Mouse (Mus musculus) embryonic facial prominence, embryonic 13.5 days (tissue): Measurements from ENCODE around the gene Gtpbp4. TPM values are rescaled to one million over a fixed set of nuclear protein-coding genes. Genes with fewer than 3 reads are reported as not detected.
"Not testable (repeated sequence)": the region's sequence is repeated elsewhere in the genome, so short reads cannot be mapped to it uniquely, and the experiment has no call there.

Source experiments
- ATAC-seq: fragments of 200-750 bp; cut with Nextera tagmentation; 2 replicates; pipeline ENCODE4 v1.8.0; 2017; ENCODE audit warnings: low read depth; ENCODE audit not compliant: insufficient number of reproducible peaks, insufficient read depth, low FRiP score, low TSS enrichment
- H3K27ac ChIP-seq: fragments of 300-500 bp; sonication (generic); 2 replicates; pipeline ENCODE4 v1.5.1; 2015; ENCODE audit warnings: moderate library complexity, mild to moderate bottlenecking, inconsistent platforms
- H3K27me3 ChIP-seq: fragments of 300-500 bp; sonication (generic); 2 replicates; pipeline ENCODE4 v1.6.1; 2015; ENCODE audit warnings: mild to moderate bottlenecking, inconsistent platforms
- H3K36me3 ChIP-seq: fragments of 300-500 bp; sonication (generic); 2 replicates; pipeline ENCODE4 v1.6.1; 2015; ENCODE audit warnings: mild to moderate bottlenecking, inconsistent platforms
- H3K4me1 ChIP-seq: fragments of 300-500 bp; sonication (generic); 2 replicates; pipeline ENCODE4 v1.6.1; 2015; ENCODE audit warnings: inconsistent platforms
- H3K4me2 ChIP-seq: fragments of 300-500 bp; sonication (generic); 2 replicates; pipeline ENCODE4 v1.6.1; 2015; ENCODE audit warnings: moderate library complexity, mild to moderate bottlenecking, inconsistent platforms
- H3K4me3 ChIP-seq: fragments of 300-500 bp; sonication (generic); 2 replicates; pipeline ENCODE4 v1.5.1; 2015; ENCODE audit warnings: mild to moderate bottlenecking, inconsistent platforms
- H3K9ac ChIP-seq: fragments of 300-500 bp; sonication (generic); 2 replicates; pipeline ENCODE4 v1.6.1; 2015; ENCODE audit warnings: mild to moderate bottlenecking, inconsistent platforms
- H3K9me3 ChIP-seq: fragments of 300-500 bp; sonication (generic); 2 replicates; pipeline ENCODE4 v1.6.1; 2016; ENCODE audit warnings: inconsistent platforms
- WGBS: fragments of 180-500 bp; shearing (Covaris S2); methylation state at CpG from one replicate; pipeline ENCODE4 v1.1.7; 2015; ENCODE audit warnings: mixed read lengths; 5-methylcytosine and 5-hydroxymethylcytosine counted together
- polyA plus RNA-seq: library from polyadenylated mRNA; unstranded; fragments of >200 nt; fragmentation: Nextera tagmentation; extraction: Ambion mirVana; gene quantifications from 2 replicates; pipeline ENCODE4 v1.2.1, GENCODE M21; 2015

Gtpbp4 gene
- polyA plus RNA-seq, 1 experiment from 2014 or later, result 100 TPM

GRCm38 (mm10) chr13:9017190-9017589 is 21.3 kb upstream of the Gtpbp4 start:
- H3K36me3 ChIP-seq, result no peaks in the 10 kb centered on the region
- H3K4me3 ChIP-seq, result no peak overlapping the region
- H3K9me3 ChIP-seq, result no peaks in the 10 kb centered on the region
- 14% methylated on average over 8 of the region's 8 CpGs for WGBS
- H3K27me3 ChIP-seq, result no peaks in the 10 kb centered on the region
- no peak overlapping the region for H3K27ac ChIP-seq
- no peak for ATAC-seq
- H3K4me2 ChIP-seq, result no peak overlapping the region
- H3K9ac ChIP-seq, result no peak overlapping the region
- H3K4me1 ChIP-seq, result no peaks in the 10 kb centered on the region

GRCm38 (mm10) chr13:9014431-9014830 is 18.5 kb upstream of the Gtpbp4 start:
- no peak overlapping the region for H3K9ac ChIP-seq
- 36% methylated on average over 3 of the region's 3 CpGs for WGBS
- H3K36me3 ChIP-seq, result no peaks in the 10 kb centered on the region
- no peaks in the 10 kb centered on the region for H3K27me3 ChIP-seq
- no peaks in the 10 kb centered on the region for H3K4me1 ChIP-seq
- no peaks in the 10 kb centered on the region for H3K9me3 ChIP-seq
- H3K4me3 ChIP-seq, result no peak overlapping the region
- H3K27ac ChIP-seq, result no peak overlapping the region
- H3K4me2 ChIP-seq, result no peak overlapping the region
- no peak; the same call in 1 of the 2 replicates for ATAC-seq

GRCm38 (mm10) chr13:9013483-9013882 is 17.6 kb upstream of the Gtpbp4 start:
- Histone ChIP-seq H3K9me3 (no peaks in the 10 kb centered on the region), H3K4me1 (no peaks in the 10 kb centered on the region), H3K9ac (no peak overlapping the region), H3K4me2 (no peak overlapping the region), H3K4me3 (no peak overlapping the region), H3K36me3 (no peaks in the 10 kb centered on the region), H3K27ac (no peak overlapping the region), H3K27me3 (no peaks in the 10 kb centered on the region)
- ATAC-seq, result no peak
- 82% methylated on average over 1 of the region's 1 CpGs for WGBS

- no peaks in the 10 kb centered on the region for H3K4me1 ChIP-seq
- H3K27me3 ChIP-seq, result no peaks in the 10 kb centered on the region
- H3K9me3 ChIP-seq, result no peaks in the 10 kb centered on the region
- no peak overlapping the region for H3K4me3 ChIP-seq
- H3K9ac ChIP-seq, result no peak overlapping the region
- no peak overlapping the region for H3K4me2 ChIP-seq
- H3K27ac ChIP-seq, result no peak overlapping the region
- 54% methylated on average over 12 of the region's 12 CpGs for WGBS
- H3K36me3 ChIP-seq, result no peaks in the 10 kb centered on the region
- ATAC-seq, result no peak
Measured at GRCm38 (mm10) chr13:9011596-9012350, 15.9 kb upstream of the Gtpbp4 start.

- Histone ChIP-seq H3K4me3 (no peak overlapping the region), H3K27ac (no peak overlapping the region), H3K4me2 (no peak overlapping the region), H3K27me3 (no peaks in the 10 kb centered on the region), H3K9me3 (no peaks in the 10 kb centered on the region), H3K9ac (no peak overlapping the region), H3K4me1 (no peaks in the 10 kb centered on the region), H3K36me3 (no peaks in the 10 kb centered on the region)
- ATAC-seq, result no peak
- 61% methylated on average over 2 of the region's 2 CpGs for WGBS
Measured at GRCm38 (mm10) chr13:9003306-9003705, 7.4 kb upstream of the Gtpbp4 start.

GRCm38 (mm10) chr13:8999464-8999863 is 3.6 kb upstream of the Gtpbp4 start:
- H3K4me2 ChIP-seq, result no peak overlapping the region
- no peak overlapping the region for H3K9ac ChIP-seq
- no peak for ATAC-seq
- H3K27ac ChIP-seq, result no peak overlapping the region
- H3K36me3 ChIP-seq, result no peaks in the 10 kb centered on the region
- 87% methylated on average over 8 of the region's 8 CpGs for WGBS
- H3K4me1 ChIP-seq, result peaks cover 8% of the 10 kb centered on the region; the same call in 1 of the 2 replicates
- no peaks in the 10 kb centered on the region for H3K9me3 ChIP-seq
- H3K27me3 ChIP-seq, result no peaks in the 10 kb centered on the region
- no peak overlapping the region for H3K4me3 ChIP-seq

GRCm38 (mm10) chr13:8997221-8997620 is 1.3 kb upstream of the Gtpbp4 start:
- not testable (repeated sequence) for H3K4me2 ChIP-seq, ATAC-seq, H3K4me1 ChIP-seq, H3K9ac ChIP-seq, H3K27ac ChIP-seq, H3K36me3 ChIP-seq, H3K4me3 ChIP-seq, H3K9me3 ChIP-seq, H3K27me3 ChIP-seq
- WGBS, result 81% methylated on average over 5 of the region's 5 CpGs

GRCm38 (mm10) chr13:8995159-8995989 is 509 bp downstream of the Gtpbp4 start:
- peak overlapping the region; percentile 48; the same call in 1 of the 2 replicates for H3K27ac ChIP-seq
- no peaks in the 10 kb centered on the region for H3K27me3 ChIP-seq
- H3K4me3 ChIP-seq, result peak overlapping the region; percentile 97
- H3K9ac ChIP-seq, result peak overlapping the region; percentile 94
- H3K4me1 ChIP-seq, result peaks cover 9% of the 10 kb centered on the region; the same call in 1 of the 2 replicates
- H3K4me2 ChIP-seq, result peak overlapping the region; percentile 88
- no peaks in the 10 kb centered on the region for H3K9me3 ChIP-seq
- H3K36me3 ChIP-seq, result peaks cover 13% of the 10 kb centered on the region; the same call in 1 of the 2 replicates
- ATAC-seq, result peak; percentile 62
- WGBS, result 3% methylated on average over 33 of the region's 33 CpGs

- Histone ChIP-seq H3K4me2 (no peak overlapping the region), H3K27me3 (no peaks in the 10 kb centered on the region), H3K9ac (no peak overlapping the region), H3K4me1 (peaks cover 9% of the 10 kb centered on the region; the same call in 1 of the 2 replicates), H3K4me3 (no peak overlapping the region), H3K9me3 (no peaks in the 10 kb centered on the region), H3K36me3 (peaks cover 41% of the 10 kb centered on the region), H3K27ac (no peak overlapping the region)
- 91% methylated on average over 6 of the region's 6 CpGs for WGBS
- ATAC-seq, result no peak
Measured at GRCm38 (mm10) chr13:8992231-8992630, 3.7 kb downstream of the Gtpbp4 start.

- Histone ChIP-seq H3K36me3 (peaks cover 87% of the 10 kb centered on the region), H3K4me3 (no peak overlapping the region), H3K4me1 (no peaks in the 10 kb centered on the region), H3K9me3 (no peaks in the 10 kb centered on the region), H3K27ac (no peak overlapping the region), H3K9ac (no peak overlapping the region), H3K27me3 (no peaks in the 10 kb centered on the region), H3K4me2 (no peak overlapping the region)
- WGBS, result 88% methylated on average over 3 of the region's 3 CpGs
- ATAC-seq, result no peak
Measured at GRCm38 (mm10) chr13:8972972-8973371, 22.9 kb downstream of the Gtpbp4 start.

GRCm38 (mm10) chr13:8972369-8972768 is 23.5 kb downstream of the Gtpbp4 start:
- no peaks in the 10 kb centered on the region for H3K9me3 ChIP-seq
- no peak for ATAC-seq
- H3K4me2 ChIP-seq, result no peak overlapping the region
- H3K27me3 ChIP-seq, result no peaks in the 10 kb centered on the region
- H3K27ac ChIP-seq, result no peak overlapping the region
- no peak overlapping the region for H3K9ac ChIP-seq
- H3K4me1 ChIP-seq, result no peaks in the 10 kb centered on the region
- no peak overlapping the region for H3K4me3 ChIP-seq
- peaks cover 85% of the 10 kb centered on the region for H3K36me3 ChIP-seq

- Histone ChIP-seq H3K4me3 (no peak overlapping the region), H3K9me3 (no peaks in the 10 kb centered on the region), H3K27ac (no peak overlapping the region), H3K36me3 (peaks cover 45% of the 10 kb centered on the region), H3K4me2 (no peak overlapping the region), H3K27me3 (no peaks in the 10 kb centered on the region), H3K4me1 (no peaks in the 10 kb centered on the region), H3K9ac (no peak overlapping the region)
- WGBS, result 80% methylated on average over 8 of the region's 8 CpGs
- no peak for ATAC-seq
Measured at GRCm38 (mm10) chr13:8967742-8968141, 28.1 kb downstream of the Gtpbp4 start.
